Mouse (Mus musculus): ENCODE data around the gene Myrf.

Myrf gene

DNA sequence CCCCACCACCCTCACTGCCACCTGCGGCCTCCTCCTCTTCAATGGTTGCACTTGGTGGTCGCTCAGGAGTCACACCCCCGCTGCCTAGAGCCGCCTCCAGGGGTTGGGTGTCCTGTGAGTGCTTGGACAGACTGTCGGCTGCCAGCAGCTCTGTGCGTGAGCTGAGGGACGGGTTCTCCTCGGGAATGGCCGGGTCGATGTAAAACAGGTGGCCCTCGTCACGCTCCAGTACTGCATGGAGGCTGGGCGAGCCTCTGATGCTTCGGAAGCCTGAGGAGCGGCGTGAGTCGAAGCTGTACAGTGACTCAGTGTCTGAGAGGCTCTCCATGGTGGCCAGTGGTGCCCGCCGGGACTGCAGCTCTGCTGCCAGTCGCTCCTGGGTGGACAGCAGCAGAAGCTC, 7.6 kb upstream of the Myrf start:
- DNase-seq (ENCODE audit: low spot score): no peak

DNA sequence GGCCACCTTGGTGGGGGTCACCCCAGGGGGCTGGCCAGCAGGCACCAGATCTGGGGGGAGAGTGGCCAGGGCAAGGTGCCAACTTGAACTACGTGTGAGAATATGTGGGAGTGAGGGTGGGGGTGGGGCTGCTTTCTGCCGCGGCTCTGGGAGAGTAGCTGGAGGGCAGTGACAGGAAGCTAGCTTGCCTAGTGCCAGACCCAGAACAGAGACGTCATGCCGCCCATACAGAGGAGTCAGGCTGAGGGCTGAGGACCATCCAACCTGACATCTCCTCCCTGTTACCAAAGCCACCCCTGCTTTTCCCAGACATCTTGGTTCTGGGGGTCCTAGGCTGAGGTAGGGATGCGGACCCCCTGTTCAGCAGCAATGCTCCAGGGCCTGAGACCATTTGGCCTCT, 6.6 kb upstream of the Myrf start:
- no peak for DNase-seq (ENCODE audit: low spot score)

DNA sequence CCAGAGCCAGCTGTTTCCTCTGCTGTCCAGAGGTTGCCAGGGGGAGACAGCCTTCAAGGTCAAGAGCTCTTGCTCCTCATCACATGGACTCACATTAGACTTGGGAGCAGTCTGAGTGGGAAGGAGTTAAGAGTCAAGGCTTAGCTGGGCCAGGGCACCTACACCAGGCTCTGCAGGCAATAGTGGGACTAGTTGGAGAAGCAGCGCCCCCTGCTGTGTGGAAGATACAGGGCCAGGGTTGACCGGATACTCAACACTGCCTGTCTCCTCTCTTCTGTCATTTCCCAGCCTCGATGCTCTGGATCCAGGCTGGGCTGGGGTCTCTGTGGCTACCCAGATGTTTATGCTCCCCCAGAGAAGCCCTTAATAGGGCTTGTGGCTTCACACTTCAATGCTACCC, 3.6 kb upstream of the Myrf start:
- peak; percentile 54 for DNase-seq (ENCODE audit: low spot score)

DNA sequence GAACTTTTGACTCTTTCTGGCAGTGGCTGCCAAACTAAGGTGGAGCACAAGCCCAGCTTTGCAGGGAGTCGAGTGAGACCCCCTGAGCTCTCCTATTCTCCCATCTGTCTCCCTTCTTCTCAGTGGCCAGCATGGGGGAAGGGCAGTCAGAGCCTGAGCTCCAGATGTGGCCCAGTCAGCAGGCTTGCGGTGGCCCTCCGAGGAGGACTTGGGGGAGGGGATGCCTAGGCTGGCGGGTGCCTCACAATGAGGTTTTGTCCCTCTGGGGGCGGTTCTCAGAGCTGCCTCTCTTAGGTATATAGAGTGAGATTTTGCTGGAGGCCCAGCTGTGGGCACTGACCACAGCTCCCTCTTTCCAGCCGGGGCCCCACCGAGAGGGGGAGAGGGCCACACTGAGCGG, 2.4 kb upstream of the Myrf start:
- no peak for DNase-seq (ENCODE audit: low spot score)

DNA sequence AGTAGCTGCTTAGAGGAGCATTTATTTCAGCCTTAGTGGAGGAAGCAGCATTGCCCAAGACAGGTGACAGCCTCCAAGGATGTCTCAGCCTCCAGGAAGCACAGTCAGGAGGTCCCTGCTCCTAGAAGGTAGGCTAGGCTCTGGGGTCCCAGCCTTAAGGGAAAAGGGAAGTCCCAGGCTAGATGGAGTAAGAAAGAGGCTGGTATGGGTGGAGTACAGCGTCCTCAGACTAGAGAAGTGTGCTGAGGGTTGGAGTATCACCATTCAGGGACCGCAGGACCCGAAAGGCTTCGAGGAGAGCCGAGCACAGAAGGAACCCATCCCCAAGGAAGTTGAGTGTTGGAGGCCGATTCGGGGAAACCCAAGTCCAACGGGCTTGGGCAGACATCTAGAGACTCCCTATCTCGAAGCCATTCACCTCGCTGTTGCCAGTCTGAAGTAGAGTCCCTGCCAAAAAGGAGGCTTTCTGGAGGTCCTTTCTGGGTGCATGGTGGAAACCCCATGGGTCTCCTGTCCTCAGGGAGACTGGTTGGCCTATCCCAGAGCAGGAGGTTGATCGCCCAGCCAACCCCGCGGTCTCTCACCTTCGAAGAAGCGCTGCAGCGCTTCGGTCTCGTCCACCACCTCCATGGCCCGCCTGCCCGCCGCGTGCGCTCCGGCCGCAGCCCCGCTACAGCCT, 434 bp downstream of the Myrf start:
- no peak for DNase-seq (ENCODE audit: low spot score)

DNA sequence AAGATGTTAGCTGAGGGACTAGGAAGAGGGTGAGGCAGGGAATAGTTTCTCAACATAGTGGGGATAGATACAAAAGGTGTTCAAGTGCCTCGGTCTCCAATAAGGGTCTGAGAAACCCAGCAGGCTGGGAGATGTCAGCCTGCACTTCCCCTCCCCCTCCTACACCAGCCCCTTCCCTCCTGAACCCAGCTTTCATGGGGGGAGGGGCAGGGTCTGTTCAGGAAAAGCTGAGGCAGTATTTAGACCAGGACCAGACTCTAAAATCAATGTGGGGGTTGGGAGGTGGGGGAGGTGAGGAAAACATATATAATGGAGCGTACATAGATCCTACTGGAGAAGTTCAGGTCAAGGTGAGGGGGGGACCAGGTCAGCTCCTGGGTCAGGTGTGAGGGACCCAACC, 1.1 kb downstream of the Myrf start:
- DNase-seq (ENCODE audit: low spot score): no peak

DNA sequence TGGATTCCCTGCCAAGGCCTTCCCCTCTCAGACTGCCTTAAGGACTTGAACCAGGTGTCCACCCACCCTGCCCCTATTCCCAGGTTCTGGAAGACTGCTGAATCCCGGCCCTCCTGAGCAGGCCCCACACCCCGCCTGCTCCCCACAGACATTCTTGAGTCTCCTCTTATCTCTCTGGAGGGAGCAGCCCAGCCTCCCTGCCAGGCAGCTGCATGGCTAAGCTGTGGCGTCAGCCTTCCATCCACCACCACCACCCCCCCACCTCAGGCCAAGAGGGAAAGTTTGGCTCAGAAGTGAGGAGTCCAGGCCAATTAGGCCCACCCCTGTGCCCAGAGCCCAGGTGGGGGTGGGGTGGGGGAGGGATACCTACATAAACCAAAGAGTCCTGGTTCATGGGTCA, 2.1 kb downstream of the Myrf start:
- no peak for DNase-seq (ENCODE audit: low spot score)

DNA sequence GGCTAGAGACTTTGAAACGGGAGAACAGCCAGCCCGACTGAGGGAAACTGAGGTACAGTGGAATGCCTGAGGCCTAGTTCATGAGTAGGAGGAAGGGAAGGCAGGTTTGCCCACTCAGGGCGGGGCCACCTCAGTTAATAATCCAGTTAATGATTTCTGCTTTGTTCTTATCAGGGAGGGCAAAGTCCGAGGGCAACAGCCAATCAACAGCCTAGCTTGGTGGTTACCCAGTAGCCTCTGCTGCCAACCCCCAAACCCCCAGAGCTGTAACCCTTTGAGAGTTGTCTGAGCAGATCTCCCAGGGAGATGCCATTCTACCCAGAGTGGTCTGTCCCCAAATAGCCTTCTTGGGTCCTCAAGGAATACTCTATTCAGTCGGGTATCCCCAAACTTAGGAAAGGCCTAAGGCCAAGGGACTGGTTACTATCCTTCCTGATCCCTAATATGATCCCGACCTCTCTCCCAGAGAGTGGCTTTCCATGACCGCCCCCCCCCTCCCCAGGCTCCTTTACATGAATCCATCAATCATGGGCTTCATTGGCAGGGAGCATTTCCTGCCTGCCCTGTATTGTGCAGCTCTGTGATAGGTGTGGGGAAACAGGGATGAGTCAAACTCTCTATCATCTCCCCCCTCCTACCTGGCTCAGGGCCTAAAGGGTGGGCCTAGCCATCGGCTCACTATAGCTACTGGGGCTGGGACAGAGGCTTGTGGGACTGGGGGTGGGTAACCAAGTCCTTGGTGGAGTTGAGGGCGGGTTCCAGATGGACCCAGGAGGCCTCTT, 4.6 kb downstream of the Myrf start:
- DNase-seq (ENCODE audit: low spot score): no peak

DNA sequence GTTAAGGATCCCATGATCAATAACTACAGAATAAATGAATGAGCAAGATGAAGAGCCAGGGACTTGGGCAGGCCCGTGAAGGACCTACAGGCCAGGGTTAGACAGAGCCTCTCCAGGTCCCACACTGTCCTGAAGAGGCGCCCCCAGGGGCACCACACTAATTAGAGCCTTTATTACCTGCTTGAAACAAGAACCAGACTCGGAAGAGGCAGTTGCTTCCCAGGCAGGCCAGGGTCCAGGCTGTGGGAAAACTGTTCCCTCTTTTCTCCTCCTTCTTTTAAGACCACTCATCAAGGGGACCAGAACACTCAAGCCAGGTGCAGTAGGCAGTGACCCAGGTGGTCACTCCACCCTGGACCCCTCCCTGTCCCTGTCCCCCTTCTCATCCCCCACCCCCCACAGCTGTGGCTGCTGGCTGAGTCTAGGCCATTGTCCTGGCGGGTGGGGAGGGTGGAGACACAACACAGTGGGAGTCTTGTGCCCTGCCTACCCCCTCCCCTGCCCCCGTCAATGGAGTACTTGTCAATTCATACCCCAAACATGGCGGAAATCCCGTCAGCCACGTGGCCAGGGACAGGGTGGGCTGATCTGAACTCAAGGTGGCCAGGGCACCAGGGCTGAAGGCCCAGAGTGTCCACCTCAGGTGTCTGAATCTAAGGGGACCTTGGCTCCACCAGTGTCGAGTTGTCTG, 8.1 kb downstream of the Myrf start:
- DNase-seq (ENCODE audit: low spot score): no peak

DNA sequence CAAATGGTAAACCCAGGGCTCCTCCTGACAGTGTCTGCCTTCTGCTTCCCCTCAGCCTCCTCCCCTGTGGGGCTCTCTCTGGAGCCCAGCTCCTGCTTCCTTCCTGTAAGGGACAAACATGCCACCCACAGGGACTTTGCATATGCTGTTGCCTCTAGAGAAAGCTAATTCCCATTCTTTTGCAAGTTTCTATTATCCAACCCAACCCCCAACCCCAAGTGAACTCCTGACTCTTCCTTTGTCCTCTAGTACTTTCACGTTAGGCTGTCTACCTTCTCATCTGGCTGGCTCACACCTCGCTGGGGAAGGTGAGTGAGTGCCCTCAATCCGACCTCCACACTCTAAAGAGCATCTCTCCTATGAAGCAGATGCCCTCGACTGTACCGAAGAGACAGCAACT, 8.7 kb downstream of the Myrf start:
- DNase-seq (ENCODE audit: low spot score): no peak

DNA sequence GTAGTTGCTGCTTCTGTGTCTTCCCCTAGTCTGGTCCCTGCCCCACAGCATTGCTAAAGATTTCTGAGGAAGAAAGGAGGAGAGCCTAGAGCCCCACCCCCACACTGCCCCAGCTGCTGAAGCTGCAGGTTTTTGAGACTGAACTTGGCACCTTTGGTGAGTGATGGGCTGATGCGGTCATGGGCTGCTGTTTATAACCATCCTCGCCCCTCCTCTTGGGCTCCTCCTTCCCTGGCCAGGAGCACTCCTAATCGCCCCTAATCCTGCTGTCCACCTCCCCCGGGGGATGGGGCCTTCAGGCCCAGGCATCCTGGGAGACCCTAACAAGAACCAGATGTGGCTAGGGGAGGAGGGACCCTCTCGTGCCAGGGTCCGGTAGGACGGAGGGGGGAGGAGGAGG, 9.5 kb downstream of the Myrf start:
- no peak for DNase-seq (ENCODE audit: low spot score)

DNA sequence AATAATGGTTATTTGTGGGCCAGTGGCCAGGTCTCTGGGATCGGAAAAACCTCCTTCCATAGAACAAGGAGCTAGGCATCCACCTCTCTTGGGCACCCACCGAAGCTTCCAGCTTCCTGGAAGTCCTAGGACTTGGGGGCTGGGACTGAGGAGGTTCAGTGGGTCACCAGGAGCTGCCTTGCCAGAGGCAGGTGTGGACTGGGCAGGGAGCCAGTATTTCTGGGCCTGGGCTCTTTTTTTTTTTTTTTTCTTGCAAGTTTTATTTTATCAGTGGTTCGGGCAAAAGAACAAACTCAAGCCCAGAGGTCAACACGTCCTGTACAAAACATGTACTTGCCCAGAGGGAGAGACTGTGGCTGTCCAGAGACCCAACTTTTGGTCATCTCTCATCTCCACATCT, 14.8 kb downstream of the Myrf start:
- DNase-seq (ENCODE audit: low spot score): no peak

DNA sequence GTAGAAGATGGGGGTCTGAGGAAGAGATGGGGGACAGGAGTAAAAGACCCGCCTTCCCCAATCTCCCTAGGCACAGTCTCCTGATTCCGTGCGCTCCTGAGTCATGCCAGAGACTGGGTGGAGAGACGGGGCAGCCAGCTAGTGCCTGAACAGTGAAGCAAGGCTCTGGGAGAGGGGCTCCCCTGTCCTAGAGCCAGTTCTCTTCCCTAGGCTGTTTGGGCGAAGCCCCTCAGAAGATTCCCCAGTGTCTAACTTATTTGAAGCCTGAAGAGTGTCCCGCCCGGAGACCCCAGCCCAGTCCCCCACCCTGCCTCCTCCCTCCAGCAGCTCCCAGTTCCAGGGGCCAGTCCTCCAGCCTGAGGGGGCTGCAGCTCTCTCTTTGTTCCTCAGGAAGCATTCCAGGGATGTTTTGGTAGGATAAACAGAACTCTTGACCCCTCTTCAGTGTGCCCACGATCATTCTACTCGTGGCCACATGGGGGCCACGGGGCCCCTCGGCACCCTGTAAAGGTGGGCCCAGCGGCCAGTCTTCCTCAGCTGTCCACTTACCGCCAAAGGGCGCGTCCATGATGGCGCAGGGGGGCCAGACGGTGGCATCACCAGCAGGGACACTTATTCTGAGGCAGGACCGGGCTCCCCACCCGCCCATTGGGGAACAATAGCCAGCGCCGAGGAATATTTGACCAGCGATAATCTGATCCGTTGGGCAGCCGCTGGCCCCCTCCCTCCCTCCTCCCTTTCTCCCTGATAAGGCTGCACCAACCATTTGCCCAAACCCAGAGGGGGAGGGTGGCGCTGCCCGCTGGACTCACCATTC, 15.7 kb downstream of the Myrf start:
- no peak for DNase-seq (ENCODE audit: low spot score)

DNA sequence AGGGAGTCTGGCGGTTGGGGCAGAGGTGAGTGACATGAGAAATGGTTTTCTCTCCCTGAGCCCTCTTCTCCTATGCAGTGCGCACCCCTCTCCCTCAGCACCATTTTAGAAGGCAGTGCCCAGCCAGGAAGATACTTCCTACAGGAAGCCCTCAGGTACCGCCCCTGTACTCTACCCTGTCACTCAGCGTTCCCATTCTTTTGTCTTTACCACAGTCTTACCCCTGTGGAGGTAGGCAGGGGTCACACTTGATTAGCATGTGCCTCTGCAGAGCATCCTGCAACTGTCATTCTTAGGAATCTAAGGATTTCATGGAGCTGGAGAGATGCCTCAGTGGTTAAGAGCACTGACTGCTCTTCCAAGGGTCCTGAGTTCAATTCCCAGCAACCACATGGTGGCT, 17.0 kb downstream of the Myrf start:
- no peak for DNase-seq (ENCODE audit: low spot score)

DNA sequence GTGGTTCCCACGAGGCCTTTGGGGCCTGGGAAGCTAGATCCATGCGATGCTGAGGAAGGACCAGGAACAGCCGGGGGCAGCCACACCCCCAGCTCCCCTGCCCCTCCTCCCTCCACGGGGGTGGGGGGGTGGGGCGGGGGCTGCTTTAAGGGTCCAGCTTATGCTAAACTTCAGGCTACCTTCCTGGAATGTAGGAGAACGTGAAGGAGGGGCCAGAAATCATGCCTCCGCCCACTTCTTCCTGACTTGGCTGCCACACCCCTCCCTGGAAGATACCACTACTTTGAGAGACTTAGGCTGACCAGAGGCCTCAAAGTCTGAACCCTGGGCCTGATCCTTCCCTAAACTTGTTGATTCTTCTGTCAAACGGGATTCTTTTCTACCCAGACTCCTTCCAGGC, 17.9 kb downstream of the Myrf start:
- DNase-seq (ENCODE audit: low spot score): no peak

DNA sequence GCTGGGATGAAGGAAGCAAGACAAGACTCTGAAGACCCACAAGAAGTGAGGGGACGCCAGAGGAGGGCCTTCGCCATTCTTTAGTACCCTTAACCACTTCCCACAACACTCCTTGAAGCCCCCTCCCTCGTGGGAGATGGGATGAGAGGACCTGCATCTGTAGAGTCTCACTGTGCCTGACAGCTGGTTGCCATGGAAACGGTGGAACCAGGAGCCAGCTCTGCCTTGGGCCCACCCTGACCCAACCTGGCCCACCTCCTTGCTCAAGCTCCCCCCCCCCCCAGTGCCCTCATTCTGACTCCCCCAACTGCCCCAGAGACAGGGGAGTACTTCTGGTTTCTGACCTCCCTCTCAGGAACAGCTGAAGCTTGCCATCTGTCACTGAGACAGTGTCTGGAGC, 19.0 kb downstream of the Myrf start:
- no peak for DNase-seq (ENCODE audit: low spot score)

DNA sequence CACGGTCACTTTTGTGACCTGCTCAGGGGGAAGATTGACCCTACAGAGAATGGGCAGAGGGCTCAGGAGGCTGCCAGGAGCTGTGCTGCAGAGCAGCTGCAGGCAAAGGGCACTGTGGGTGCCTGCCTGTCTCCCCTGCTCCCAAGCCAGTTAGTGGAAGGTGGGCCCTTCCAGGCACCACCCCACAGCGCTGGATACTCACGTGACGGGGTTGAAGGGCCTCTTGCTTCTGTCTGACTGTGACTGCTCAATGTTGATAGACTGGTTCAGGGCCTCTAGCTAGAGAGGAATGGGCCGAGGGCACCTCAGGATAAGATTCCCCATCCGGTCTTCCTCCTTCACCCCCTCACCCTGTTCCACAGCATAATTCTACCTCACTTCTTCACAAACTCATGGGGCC, 21.0 kb downstream of the Myrf start:
- no peak for DNase-seq (ENCODE audit: low spot score)

DNA sequence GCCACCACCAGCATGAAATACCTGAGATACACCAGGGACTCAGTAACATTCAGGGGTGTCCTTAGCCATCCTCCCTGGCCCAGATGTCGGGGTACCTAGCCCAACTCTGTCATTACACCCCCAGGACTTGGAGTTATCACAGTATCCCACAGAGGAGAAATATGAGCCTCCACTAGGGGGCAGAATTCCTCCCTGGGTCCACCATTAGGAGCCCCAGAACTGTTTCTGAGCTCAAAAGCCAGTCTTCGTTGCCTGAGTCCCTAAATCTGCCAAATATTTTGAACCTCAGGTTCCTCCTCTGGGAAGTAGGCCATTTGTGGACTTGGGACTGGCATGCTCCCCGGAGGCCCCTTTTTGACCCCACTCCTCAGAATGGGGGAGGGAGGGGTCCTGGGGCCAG, 21.4 kb downstream of the Myrf start:
- peak; percentile 34 for DNase-seq (ENCODE audit: low spot score)

DNA sequence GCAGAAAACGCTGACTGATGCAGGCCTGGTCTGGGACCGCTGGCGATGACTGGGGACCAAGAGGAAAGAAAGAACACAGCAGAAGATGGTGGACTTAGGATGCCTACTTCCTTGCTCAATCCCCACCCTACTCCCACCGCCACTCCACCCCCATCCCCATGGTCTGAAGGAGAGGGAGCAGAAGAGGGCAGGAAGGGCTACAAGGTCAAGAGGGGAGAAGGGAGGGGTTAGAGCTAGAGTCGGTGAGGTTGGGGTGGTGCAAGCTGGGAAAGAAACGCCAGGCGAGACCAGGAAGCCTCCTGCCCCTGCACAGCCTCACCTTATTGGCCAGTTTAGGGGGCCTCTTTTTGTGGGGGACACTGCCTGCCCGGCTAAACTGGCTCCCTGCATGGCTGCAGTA, 24.4 kb downstream of the Myrf start:
- no peak for DNase-seq (ENCODE audit: low spot score)

DNA sequence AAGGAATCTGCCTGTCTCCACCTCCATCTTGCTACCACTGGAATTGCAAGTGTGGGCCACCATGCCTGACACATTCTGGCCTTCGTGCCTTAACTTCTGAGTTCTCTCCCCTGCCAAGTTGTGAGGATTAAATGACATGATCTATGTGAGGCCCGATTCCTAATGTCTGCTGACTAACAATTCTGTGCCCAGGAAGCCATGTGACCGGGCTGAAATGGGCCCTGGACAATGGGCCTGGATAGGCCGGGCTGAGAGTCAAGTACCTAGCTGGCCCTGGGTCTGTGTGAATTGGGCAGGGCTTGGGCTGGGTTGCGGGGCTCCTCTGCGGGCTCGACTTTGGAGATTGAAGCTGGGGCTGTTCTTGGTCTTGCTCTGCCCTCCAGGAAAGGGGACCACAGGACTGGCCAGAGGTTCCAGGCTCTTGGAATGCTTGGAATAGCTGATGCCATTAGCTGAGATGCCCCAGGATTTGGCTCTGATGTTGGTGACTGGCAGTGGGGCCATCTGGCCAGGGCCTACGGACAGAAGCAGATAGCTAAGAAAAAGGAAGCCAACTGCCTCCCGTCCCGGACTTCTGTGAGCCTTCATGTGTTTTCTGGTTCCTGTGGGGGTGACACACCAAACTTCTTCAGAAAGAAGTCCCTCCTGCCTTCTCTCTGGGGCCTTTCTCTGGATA, 26.6 kb downstream of the Myrf start:
- DNase-seq (ENCODE audit: low spot score): no peak

DNA sequence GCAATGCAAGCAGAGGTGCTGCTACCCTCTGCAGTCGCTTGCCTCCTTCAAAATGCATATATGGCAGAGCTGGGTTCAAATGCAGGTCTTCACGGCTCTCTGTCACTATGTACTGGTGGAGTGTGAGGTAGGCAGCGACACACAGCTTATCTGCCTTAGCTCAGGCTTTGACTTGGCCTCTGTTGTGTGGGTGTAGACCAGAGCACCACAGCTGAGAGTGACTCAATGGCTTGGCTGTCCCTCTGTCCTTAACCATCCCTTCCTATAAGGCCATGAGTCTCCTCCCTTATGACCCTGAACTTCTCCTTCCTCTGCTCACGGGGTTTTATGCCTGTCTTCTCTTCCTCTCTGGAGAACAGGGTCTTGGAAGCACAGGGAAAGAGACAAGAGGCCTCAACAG, 29.7 kb downstream of the Myrf start:
- no peak for DNase-seq (ENCODE audit: low spot score)

DNA sequence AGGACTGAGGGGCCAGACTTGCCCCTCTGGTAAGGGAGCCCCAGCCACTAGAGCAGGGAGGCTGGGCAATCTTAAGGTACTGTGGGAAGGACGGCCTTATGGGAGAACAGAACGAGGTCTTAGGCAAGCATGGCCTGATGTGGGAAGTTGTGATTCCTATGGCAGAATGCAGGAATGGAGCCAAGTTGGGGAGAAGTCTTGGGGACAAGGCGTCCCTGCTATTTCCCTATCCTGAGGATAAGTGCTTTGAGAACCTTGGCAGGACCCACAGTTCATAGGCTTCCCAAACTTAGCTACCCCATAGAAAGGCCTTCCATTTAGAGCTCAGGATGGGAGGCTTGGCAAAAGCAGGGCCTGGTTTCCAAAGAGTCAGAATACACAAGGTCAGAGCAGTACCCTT, 31.7 kb downstream of the Myrf start:
- DNase-seq (ENCODE audit: low spot score): no peak

All from ovary, postnatal 14 days (tissue).